Mouse (Mus musculus) embryonic facial prominence, embryonic 15.5 days (tissue): ENCODE measurements around the gene Cyb561d2. TPM values are rescaled to one million over a fixed set of nuclear protein-coding genes. Genes with fewer than 3 reads are reported as not detected.

Source experiments
- ATAC-seq: fragments of 200-750 bp; cut with Nextera tagmentation; 2 replicates; pipeline ENCODE4 v1.8.0; 2017; ENCODE audit warnings: low read depth, moderate TSS enrichment; ENCODE audit not compliant: insufficient number of reproducible peaks, low FRiP score, low TSS enrichment
- H3K27ac ChIP-seq: fragments of 300-500 bp; sonication (generic); replicated peaks from 2 replicates; pipeline ENCODE4 v1.5.1; 2015; ENCODE audit warnings: mild to moderate bottlenecking, inconsistent platforms
- H3K27me3 ChIP-seq: fragments of 300-500 bp; sonication (generic); 2 replicates; pipeline ENCODE4 v1.6.1; 2015; ENCODE audit warnings: inconsistent platforms
- H3K36me3 ChIP-seq: fragments of 300-500 bp; sonication (generic); 2 replicates; pipeline ENCODE4 v1.6.1; 2015; ENCODE audit warnings: mild to moderate bottlenecking, inconsistent platforms
- H3K4me1 ChIP-seq: fragments of 300-500 bp; sonication (generic); 2 replicates; pipeline ENCODE4 v1.6.1; 2015; ENCODE audit warnings: inconsistent platforms
- H3K4me2 ChIP-seq: fragments of 300-500 bp; sonication (generic); replicated peaks from 2 replicates; pipeline ENCODE4 v1.6.1; 2015; ENCODE audit warnings: mild to moderate bottlenecking, inconsistent platforms
- H3K4me3 ChIP-seq: fragments of 300-500 bp; sonication (generic); replicated peaks from 2 replicates; pipeline ENCODE4 v1.5.1; 2015; ENCODE audit warnings: mild to moderate bottlenecking, inconsistent platforms
- H3K9ac ChIP-seq: fragments of 300-500 bp; sonication (generic); 2 replicates; pipeline ENCODE4 v1.6.1; 2015; ENCODE audit warnings: inconsistent platforms
- H3K9me3 ChIP-seq: fragments of 300-500 bp; sonication (generic); replicated peaks from 2 replicates; pipeline ENCODE4 v1.6.1; 2016; ENCODE audit warnings: inconsistent platforms
- WGBS: fragments of 180-500 bp; shearing (Covaris S2); methylation state at CpG from one replicate; pipeline ENCODE4 v1.1.7; 2015; 5-methylcytosine and 5-hydroxymethylcytosine counted together
- polyA plus RNA-seq: library from polyadenylated mRNA; unstranded; fragments of >200 nt; fragmentation: Nextera tagmentation; extraction: Ambion mirVana; gene quantifications from 2 replicates; pipeline ENCODE4 v1.2.1, GENCODE M21; 2015

Gene Cyb561d2
- polyA plus RNA-seq, 1 experiment from 2014 or later: 26.4 TPM

- WGBS: 22% methylated on average over 14 of the region's 14 CpGs
- H3K4me3 ChIP-seq: no peak overlapping the region
- H3K27ac ChIP-seq: no peak overlapping the region
- H3K9me3 ChIP-seq: no peaks in the 10 kb centered on the region
- no peak for ATAC-seq
- no peak overlapping the region for H3K9ac ChIP-seq
- H3K36me3 ChIP-seq: no peaks in the 10 kb centered on the region
- H3K4me1 ChIP-seq: peaks cover 28% of the 10 kb centered on the region
- H3K27me3 ChIP-seq: no peaks in the 10 kb centered on the region; the same call in 1 of the 2 replicates
- no peak overlapping the region for H3K4me2 ChIP-seq
Observed at GRCm38 (mm10) chr9:107514303-107514955, 27.6 kb downstream of the Cyb561d2 start.

- Histone ChIP-seq H3K27me3 (no peaks in the 10 kb centered on the region; the same call in 1 of the 2 replicates), H3K9ac (no peak overlapping the region), H3K9me3 (no peaks in the 10 kb centered on the region), H3K4me3 (no peak overlapping the region), H3K4me1 (peaks cover 49% of the 10 kb centered on the region), H3K36me3 (no peaks in the 10 kb centered on the region), H3K27ac (no peak overlapping the region), H3K4me2 (no peak overlapping the region)
- no peak for ATAC-seq
- WGBS: 75% methylated on average over 16 of the region's 16 CpGs
Observed at GRCm38 (mm10) chr9:107512326-107512725, 29.7 kb downstream of the Cyb561d2 start.

GRCm38 (mm10) chr9:107511436-107511835 lies 30.6 kb downstream of the Cyb561d2 start:
- H3K4me3 ChIP-seq: no peak overlapping the region
- H3K9me3 ChIP-seq: no peaks in the 10 kb centered on the region
- ATAC-seq: 0 out of 2 replicates have a peak, but pooled peaks have one; percentile 25
- H3K27me3 ChIP-seq: no peaks in the 10 kb centered on the region; the same call in 1 of the 2 replicates
- H3K4me1 ChIP-seq: peaks cover 52% of the 10 kb centered on the region
- peak overlapping the region; percentile 68; the same call in 1 of the 2 replicates for H3K27ac ChIP-seq
- H3K36me3 ChIP-seq: no peaks in the 10 kb centered on the region
- WGBS: 44% methylated on average over 8 of the region's 8 CpGs
- no peak overlapping the region for H3K4me2 ChIP-seq
- no peak overlapping the region for H3K9ac ChIP-seq

- Histone ChIP-seq H3K9me3 (no peaks in the 10 kb centered on the region), H3K9ac (no peak overlapping the region), H3K27ac (peak overlapping the region; percentile 68), H3K27me3 (no peaks in the 10 kb centered on the region; the same call in 1 of the 2 replicates), H3K36me3 (no peaks in the 10 kb centered on the region), H3K4me1 (peaks cover 52% of the 10 kb centered on the region), H3K4me3 (no peak overlapping the region), H3K4me2 (no peak overlapping the region)
- WGBS: 51% methylated on average over 14 of the region's 14 CpGs
- peak; percentile 52; the same call in 1 of the 2 replicates for ATAC-seq
Observed at GRCm38 (mm10) chr9:107510384-107511100, 31.5 kb downstream of the Cyb561d2 start.

GRCm38 (mm10) chr9:107508266-107508665 lies 33.7 kb downstream of the Cyb561d2 start:
- H3K9ac ChIP-seq: no peak overlapping the region

GRCm38 (mm10) chr9:107504662-107505537 lies 37.1 kb downstream of the Cyb561d2 start:
- Histone ChIP-seq H3K9me3 (no peaks in the 10 kb centered on the region), H3K9ac (no peak overlapping the region), H3K36me3 (no peaks in the 10 kb centered on the region), H3K4me3 (no peak overlapping the region), H3K4me2 (no peak overlapping the region), H3K27me3 (no peaks in the 10 kb centered on the region), H3K27ac (no peak overlapping the region), H3K4me1 (peaks cover 29% of the 10 kb centered on the region)
- 56% methylated on average over 19 of the region's 19 CpGs for WGBS
- ATAC-seq: no peak

More at GRCm38 (mm10) chr9:107508266-107508665, 33.7 kb downstream of the Cyb561d2 start:
- peaks cover 52% of the 10 kb centered on the region for H3K4me1 ChIP-seq
- WGBS: 42% methylated on average over 10 of the region's 10 CpGs
- no peak overlapping the region for H3K4me2 ChIP-seq
- no peak overlapping the region for H3K27ac ChIP-seq
- H3K9me3 ChIP-seq: no peaks in the 10 kb centered on the region
- no peaks in the 10 kb centered on the region for H3K36me3 ChIP-seq
- no peak for ATAC-seq
- H3K4me3 ChIP-seq: no peak overlapping the region
- no peaks in the 10 kb centered on the region for H3K27me3 ChIP-seq

- Histone ChIP-seq H3K4me1 (peaks cover 3% of the 10 kb centered on the region), H3K4me3 (no peak overlapping the region), H3K36me3 (no peaks in the 10 kb centered on the region), H3K9me3 (no peaks in the 10 kb centered on the region), H3K27ac (no peak overlapping the region), H3K4me2 (no peak overlapping the region), H3K27me3 (no peaks in the 10 kb centered on the region), H3K9ac (no peak overlapping the region)
- WGBS: 86% methylated on average over 12 of the region's 12 CpGs
- ATAC-seq: no peak
Observed at GRCm38 (mm10) chr9:107502131-107502846, 39.7 kb downstream of the Cyb561d2 start.

- Histone ChIP-seq H3K27ac (no peak overlapping the region), H3K27me3 (no peaks in the 10 kb centered on the region), H3K9me3 (no peaks in the 10 kb centered on the region), H3K4me1 (no peaks in the 10 kb centered on the region), H3K4me2 (no peak overlapping the region), H3K36me3 (no peaks in the 10 kb centered on the region), H3K9ac (no peak overlapping the region), H3K4me3 (no peak overlapping the region)
- 82% methylated on average over 3 of the region's 3 CpGs for WGBS
- ATAC-seq: no peak
Observed at GRCm38 (mm10) chr9:107500708-107501286, 41.2 kb downstream of the Cyb561d2 start.

GRCm38 (mm10) chr9:107496359-107496758 lies 45.6 kb downstream of the Cyb561d2 start:
- Histone ChIP-seq H3K9me3 (no peaks in the 10 kb centered on the region), H3K27me3 (no peaks in the 10 kb centered on the region), H3K27ac (no peak overlapping the region), H3K4me2 (no peak overlapping the region), H3K36me3 (no peaks in the 10 kb centered on the region), H3K4me1 (0 out of 2 replicates have a peak, but pooled peaks cover 10% of the 10 kb centered on the region), H3K4me3 (no peak overlapping the region), H3K9ac (no peak overlapping the region)
- no peak for ATAC-seq
- WGBS: 81% methylated on average over 3 of the region's 3 CpGs

- 71% methylated on average over 12 of the region's 12 CpGs for WGBS
- no peak overlapping the region for H3K27ac ChIP-seq
- no peak overlapping the region for H3K4me3 ChIP-seq
- H3K4me2 ChIP-seq: no peak overlapping the region
- no peak overlapping the region for H3K9ac ChIP-seq
- no peaks in the 10 kb centered on the region for H3K9me3 ChIP-seq
- H3K27me3 ChIP-seq: no peaks in the 10 kb centered on the region
- H3K36me3 ChIP-seq: no peaks in the 10 kb centered on the region
- H3K4me1 ChIP-seq: peaks cover 10% of the 10 kb centered on the region; the same call in 1 of the 2 replicates
- no peak for ATAC-seq
Observed at GRCm38 (mm10) chr9:107494238-107494637, 47.8 kb downstream of the Cyb561d2 start.
